Mouse (Mus musculus): ENCODE results near the gene Dapk3.
A peak's percentile ranks its signal among the peaks of the same experiment; 100 is the strongest.

Gene Dapk3

DNA sequence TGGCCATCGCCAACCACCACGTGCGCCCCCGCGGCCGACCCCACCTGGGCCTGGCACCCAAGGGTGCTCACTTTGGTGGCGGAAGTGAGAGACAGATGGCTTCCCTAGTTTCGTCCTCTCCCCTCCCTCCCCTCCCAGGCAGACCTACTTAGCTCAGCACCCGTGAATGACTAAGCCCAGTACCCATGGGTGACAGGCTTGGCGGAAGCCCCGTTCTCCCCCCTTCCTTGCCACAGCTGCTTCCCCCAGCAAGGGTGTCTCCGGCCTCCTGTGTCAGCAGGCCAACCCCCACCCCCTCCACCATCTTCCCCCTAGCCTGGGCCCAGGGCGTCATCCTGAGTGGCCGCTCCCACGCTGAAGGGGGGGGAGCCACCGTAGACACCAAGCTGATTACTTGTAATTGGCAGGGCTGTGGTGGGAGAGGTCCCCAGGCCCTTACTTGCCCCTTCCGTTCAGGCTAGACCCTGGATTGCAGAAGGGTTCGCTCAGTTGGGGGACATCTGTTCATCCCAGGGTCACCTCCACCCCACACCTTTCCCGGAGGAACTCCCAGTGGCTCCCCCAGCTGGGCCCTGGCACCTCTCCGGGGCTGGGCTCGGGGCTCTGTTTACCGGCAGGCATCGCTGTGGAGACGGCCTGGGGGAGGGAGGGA lies 44.5 kb upstream of the Dapk3 start:
- peak overlapping the region; percentile 92 for H3K4me3 ChIP-seq (replicated peaks; ENCODE audit: low read length)
- no peaks in the 10 kb centered on the region for H3K9me3 ChIP-seq (ENCODE audit: low read length)
- H3K36me3 ChIP-seq (ENCODE audit: insufficient read depth, low read length), result peaks cover 5% of the 10 kb centered on the region
- H3K27me3 ChIP-seq (ENCODE audit: insufficient read depth, low read length), result peaks cover 5% of the 10 kb centered on the region; the same call in 1 of the 2 replicates
- no peak for TF ChIP-seq POU5F1 (IDR thresholded peaks at IDR 0.05; ENCODE audit: borderline replicate concordance, low read length)
- H3K4me1 ChIP-seq (replicated peaks; ENCODE audit: low read depth, low read length), result peaks cover 66% of the 10 kb centered on the region

DNA sequence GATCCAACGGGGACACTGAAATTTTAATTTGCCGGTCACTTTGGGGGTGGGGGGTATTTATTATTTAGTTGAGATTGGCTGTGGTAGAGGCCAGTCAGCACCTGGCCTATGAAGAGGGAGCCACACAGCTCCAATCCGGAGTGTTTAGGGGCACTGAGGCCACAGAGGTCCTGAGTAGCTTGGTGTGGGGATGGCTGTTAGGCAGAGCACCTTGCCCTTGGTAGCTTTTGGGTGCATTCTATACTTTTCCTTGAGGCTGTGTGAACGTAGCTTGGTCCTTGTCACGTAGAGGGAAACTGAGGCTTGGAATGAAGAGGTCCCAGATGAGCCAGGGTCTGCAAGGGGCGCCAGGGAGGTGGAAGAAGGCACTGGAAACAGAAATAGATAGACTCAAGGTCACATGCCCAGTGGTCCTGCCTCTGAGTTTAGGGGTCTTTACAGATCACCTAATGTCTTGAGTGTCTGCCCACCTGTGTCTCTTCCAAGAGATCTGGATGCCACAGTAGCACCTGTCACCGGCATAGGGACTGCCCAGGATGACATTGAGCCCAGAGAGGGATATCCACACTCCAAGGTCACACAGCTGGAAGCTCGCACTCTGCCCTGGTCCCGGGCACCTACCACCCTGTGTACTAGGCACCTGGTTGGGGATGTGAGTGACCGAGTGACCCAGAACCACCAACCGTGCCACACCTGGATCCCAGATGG lies 43.8 kb upstream of the Dapk3 start:
- TF ChIP-seq NANOG (IDR thresholded peaks at IDR 0.05; ENCODE audit: borderline replicate concordance, low read length) (no peak), CTCF (conservative IDR thresholded peaks at IDR 0.05; ENCODE audit: low read length) (no peak), POU5F1 (IDR thresholded peaks at IDR 0.05; ENCODE audit: borderline replicate concordance, low read length) (no peak)

DNA sequence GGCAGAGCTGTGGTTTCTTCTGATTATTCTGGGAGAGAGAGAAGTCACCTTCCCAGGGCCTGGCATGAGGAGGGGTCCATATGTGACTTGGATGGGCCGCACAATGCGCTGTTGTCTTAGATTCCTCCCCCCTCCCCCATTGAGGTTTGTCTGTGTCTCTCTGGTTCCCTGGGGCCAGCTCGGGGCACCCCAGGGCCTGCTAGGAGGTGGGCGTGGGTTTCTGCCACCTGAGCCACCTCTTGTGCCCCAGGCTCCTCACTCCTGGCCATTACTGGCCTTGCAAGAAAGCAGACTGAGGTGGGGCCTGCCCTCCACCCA lies 43.3 kb upstream of the Dapk3 start:
- peak overlapping the region; percentile 92 for H3K4me3 ChIP-seq (replicated peaks; ENCODE audit: low read length)
- H3K9me3 ChIP-seq (ENCODE audit: low read length), result no peaks in the 10 kb centered on the region
- H3K36me3 ChIP-seq (ENCODE audit: insufficient read depth, low read length), result peaks cover 17% of the 10 kb centered on the region
- peaks cover 5% of the 10 kb centered on the region; the same call in 1 of the 2 replicates for H3K27me3 ChIP-seq (ENCODE audit: insufficient read depth, low read length)
- TF ChIP-seq CTCF (conservative IDR thresholded peaks at IDR 0.05; ENCODE audit: low read length) (no peak), NANOG (IDR thresholded peaks at IDR 0.05; ENCODE audit: borderline replicate concordance, low read length) (no peak), POU5F1 (IDR thresholded peaks at IDR 0.05; ENCODE audit: borderline replicate concordance, low read length) (no peak)
- H3K4me1 ChIP-seq (replicated peaks; ENCODE audit: low read depth, low read length), result peaks cover 69% of the 10 kb centered on the region

More for the DNA sequence above, 43.8 kb upstream of the Dapk3 start:
- H3K4me1 ChIP-seq (replicated peaks; ENCODE audit: low read depth, low read length), result peaks cover 70% of the 10 kb centered on the region
- peak overlapping the region; percentile 92 for H3K4me3 ChIP-seq (replicated peaks; ENCODE audit: low read length)
- H3K9me3 ChIP-seq (ENCODE audit: low read length), result no peaks in the 10 kb centered on the region
- peaks cover 5% of the 10 kb centered on the region; the same call in 1 of the 2 replicates for H3K27me3 ChIP-seq (ENCODE audit: insufficient read depth, low read length)
- peaks cover 12% of the 10 kb centered on the region for H3K36me3 ChIP-seq (ENCODE audit: insufficient read depth, low read length)

DNA sequence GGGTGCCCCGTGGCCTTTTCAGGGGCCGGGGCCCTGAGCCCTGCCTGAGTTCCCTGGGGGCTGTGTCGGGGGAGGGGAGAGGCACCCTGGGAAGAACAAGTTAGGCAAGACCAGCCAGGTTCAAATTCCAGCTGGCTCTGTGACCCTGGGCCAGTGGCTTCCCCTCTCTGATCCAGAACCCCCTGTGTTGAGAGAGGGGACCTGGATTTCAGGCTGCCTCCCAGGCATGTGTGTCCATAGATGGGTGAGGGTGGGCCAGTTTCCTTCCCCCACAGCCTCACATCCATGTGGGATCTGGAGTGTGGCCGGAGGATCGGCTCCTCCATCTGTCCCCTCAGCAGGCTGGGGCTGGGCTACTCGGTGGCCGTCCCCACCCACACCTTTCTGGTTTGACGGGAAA lies 42.8 kb upstream of the Dapk3 start:
- Histone ChIP-seq H3K36me3 (ENCODE audit: insufficient read depth, low read length) (peaks cover 22% of the 10 kb centered on the region), H3K4me1 (replicated peaks; ENCODE audit: low read depth, low read length) (peaks cover 69% of the 10 kb centered on the region), H3K9me3 (ENCODE audit: low read length) (no peaks in the 10 kb centered on the region), H3K27me3 (ENCODE audit: insufficient read depth, low read length) (peaks cover 5% of the 10 kb centered on the region; the same call in 1 of the 2 replicates), H3K4me3 (replicated peaks; ENCODE audit: low read length) (peak overlapping the region; percentile 92)
- TF ChIP-seq CTCF (conservative IDR thresholded peaks at IDR 0.05; ENCODE audit: low read length) (no peak), NANOG (IDR thresholded peaks at IDR 0.05; ENCODE audit: borderline replicate concordance, low read length) (no peak), POU5F1 (IDR thresholded peaks at IDR 0.05; ENCODE audit: borderline replicate concordance, low read length) (no peak)

DNA sequence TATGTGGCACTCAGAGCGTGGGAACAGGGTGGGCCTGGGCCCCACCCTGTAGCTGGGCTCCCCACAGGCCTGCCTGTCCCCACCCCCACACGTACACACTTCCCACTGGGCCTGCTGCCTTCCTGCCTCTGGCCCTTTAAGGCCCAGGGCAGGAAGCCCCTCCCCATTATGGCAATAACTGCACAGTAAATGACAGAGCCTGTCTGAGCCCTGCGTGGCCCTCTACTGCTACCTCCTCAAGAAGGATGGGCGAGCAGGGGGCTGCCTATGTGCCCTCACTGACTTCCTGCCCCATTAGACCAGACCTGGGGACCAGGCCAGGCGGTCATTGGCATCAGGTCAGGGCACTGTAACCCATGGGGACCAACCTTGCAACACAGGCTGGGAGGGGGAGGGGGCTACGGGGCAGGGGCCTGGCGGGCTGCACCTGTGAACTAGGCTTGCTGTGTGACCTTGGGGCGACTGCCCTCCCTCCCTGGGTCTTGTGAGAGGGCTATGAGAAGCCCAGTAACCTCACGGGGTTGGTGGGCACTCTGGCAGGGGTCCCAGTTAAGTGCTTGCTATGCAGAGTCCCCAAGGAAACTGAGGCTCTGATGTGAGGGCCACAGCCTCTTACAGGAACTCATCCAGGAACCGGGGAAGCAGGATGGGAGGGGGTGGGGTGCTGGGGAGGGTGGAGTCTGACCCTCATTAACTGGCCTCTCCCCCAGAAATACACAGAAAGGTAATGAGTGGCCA lies 41.9 kb upstream of the Dapk3 start:
- Histone ChIP-seq H3K4me3 (replicated peaks; ENCODE audit: low read length) (peak overlapping the region; percentile 92), H3K4me1 (replicated peaks; ENCODE audit: low read depth, low read length) (peaks cover 71% of the 10 kb centered on the region), H3K36me3 (ENCODE audit: insufficient read depth, low read length) (peaks cover 31% of the 10 kb centered on the region), H3K27me3 (ENCODE audit: insufficient read depth, low read length) (0 out of 2 replicates have a peak, but pooled peaks cover under 1% of the 10 kb centered on the region), H3K9me3 (ENCODE audit: low read length) (no peaks in the 10 kb centered on the region)
- TF ChIP-seq CTCF (conservative IDR thresholded peaks at IDR 0.05; ENCODE audit: low read length) (no peak), POU5F1 (IDR thresholded peaks at IDR 0.05; ENCODE audit: borderline replicate concordance, low read length) (no peak), NANOG (IDR thresholded peaks at IDR 0.05; ENCODE audit: borderline replicate concordance, low read length) (no peak)

DNA sequence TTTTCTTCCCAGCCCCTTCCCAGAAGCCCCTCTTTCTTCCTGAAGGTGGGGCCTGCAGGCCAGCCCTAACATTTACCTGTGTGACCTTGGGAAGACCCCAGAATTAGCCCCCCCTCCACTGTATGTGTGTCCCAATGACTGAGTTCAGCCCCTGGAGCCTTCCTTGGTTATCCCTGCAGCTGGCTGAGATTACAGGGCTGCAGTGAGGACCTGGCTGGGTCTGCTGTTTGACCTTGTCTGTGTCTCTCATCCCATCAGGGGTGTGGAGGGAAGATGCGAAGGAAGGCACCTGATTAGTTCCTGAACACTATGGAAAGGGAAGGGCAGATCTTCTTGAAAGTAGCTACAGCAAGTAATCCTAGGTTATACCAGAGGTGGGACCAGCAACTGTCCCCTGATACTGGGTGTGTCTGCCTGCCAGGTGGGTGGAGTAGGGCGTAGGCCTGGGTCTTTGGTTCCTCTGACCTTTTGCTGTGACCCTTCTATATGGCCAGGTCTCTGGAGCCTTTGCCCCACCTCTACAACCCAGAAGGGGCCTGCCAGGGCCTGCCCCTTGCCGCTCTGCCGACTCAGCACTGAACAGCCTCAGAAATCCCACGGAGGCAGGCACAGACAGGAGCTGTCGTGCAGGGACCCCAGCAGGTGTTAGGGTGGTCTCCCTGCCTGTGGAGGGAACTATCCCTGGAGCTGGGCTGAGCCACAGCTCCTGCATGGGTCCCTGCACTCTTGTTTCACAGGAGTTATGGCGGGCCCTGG lies 41.2 kb upstream of the Dapk3 start:
- peaks cover 37% of the 10 kb centered on the region for H3K36me3 ChIP-seq (ENCODE audit: insufficient read depth, low read length)
- TF ChIP-seq POU5F1 (IDR thresholded peaks at IDR 0.05; ENCODE audit: borderline replicate concordance, low read length), result no peak
- peak overlapping the region; percentile 92 for H3K4me3 ChIP-seq (replicated peaks; ENCODE audit: low read length)
- H3K9me3 ChIP-seq (ENCODE audit: low read length), result no peaks in the 10 kb centered on the region
- peaks cover 78% of the 10 kb centered on the region for H3K4me1 ChIP-seq (replicated peaks; ENCODE audit: low read depth, low read length)
- H3K27me3 ChIP-seq (ENCODE audit: insufficient read depth, low read length), result no peaks in the 10 kb centered on the region

DNA sequence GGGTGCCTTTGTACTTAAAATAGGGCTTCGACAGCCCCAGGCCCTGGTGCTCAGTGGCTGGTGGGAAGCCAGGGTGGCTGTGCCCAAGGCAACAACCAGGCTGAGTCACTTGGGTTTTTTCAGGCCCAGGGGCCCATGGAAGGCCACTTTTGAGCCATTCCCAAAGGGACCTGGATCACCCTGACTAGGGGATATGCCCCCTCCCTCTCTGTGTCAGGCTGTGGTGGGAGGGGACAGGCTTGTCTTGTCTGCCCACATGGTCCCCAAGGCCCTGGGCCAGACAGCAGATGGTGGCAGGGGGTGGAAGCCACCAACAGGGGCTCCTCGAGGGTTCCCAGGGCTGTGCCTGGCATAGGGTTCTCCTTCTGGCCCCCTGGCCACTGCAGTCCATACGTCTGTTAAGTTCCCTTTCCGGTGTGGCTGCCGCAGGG lies 40.2 kb upstream of the Dapk3 start:
- Histone ChIP-seq H3K36me3 (ENCODE audit: insufficient read depth, low read length) (peaks cover 46% of the 10 kb centered on the region), H3K4me1 (replicated peaks; ENCODE audit: low read depth, low read length) (peaks cover 88% of the 10 kb centered on the region), H3K4me3 (replicated peaks; ENCODE audit: low read length) (peak overlapping the region; percentile 92), H3K9me3 (ENCODE audit: low read length) (no peaks in the 10 kb centered on the region), H3K27me3 (ENCODE audit: insufficient read depth, low read length) (no peaks in the 10 kb centered on the region)
- no peak for TF ChIP-seq CTCF (conservative IDR thresholded peaks at IDR 0.05; ENCODE audit: low read length)
- no peak for TF ChIP-seq POU5F1 (IDR thresholded peaks at IDR 0.05; ENCODE audit: borderline replicate concordance, low read length)
- TF ChIP-seq NANOG (IDR thresholded peaks at IDR 0.05; ENCODE audit: borderline replicate concordance, low read length), result no peak

DNA sequence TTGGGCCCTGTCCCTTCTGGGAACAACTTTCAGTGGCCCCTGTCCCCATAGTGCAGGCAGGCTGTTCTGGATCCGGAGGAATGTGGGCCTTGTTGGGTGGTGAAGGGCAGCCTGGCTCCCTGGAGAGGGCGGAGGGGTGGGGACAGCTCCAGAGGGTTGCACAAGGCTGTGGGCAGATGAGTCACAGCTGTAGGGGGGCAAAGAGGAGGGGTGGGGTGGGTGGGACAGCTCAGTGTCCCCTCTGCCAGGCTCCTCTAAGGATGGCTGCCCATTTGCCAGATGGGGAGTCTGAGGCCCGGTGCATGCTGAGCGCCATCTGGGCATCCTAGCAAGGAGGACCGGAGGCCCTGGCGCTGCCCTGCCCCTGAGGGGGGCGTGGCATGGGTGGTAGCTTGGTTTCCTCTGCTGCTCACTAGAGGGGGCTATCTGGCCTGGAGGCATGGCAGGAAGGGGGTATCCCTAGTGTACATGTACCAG lies 39.6 kb upstream of the Dapk3 start:
- Histone ChIP-seq H3K4me1 (replicated peaks; ENCODE audit: low read depth, low read length) (peaks cover 92% of the 10 kb centered on the region), H3K9me3 (ENCODE audit: low read length) (no peaks in the 10 kb centered on the region), H3K4me3 (replicated peaks; ENCODE audit: low read length) (peak overlapping the region; percentile 92), H3K27me3 (ENCODE audit: insufficient read depth, low read length) (no peaks in the 10 kb centered on the region), H3K36me3 (ENCODE audit: insufficient read depth, low read length) (peaks cover 52% of the 10 kb centered on the region)
- 0 out of 2 replicates have a peak, but pooled peaks have one; percentile 8 for TF ChIP-seq CTCF (conservative IDR thresholded peaks at IDR 0.05; ENCODE audit: low read length)
- TF ChIP-seq POU5F1 (IDR thresholded peaks at IDR 0.05; ENCODE audit: borderline replicate concordance, low read length), result no peak
